Mouse (Mus musculus) gastrocnemius, postnatal 4 days (tissue): ENCODE results near the gene Bmper. TPM values are rescaled to one million over a fixed set of nuclear protein-coding genes. Genes with fewer than 3 reads are reported as not detected.

Experiments
- DNase-seq, 2 experiments: peaks; one replicate each; pipeline ENCODE4 v3.0.0; 2021 to 2022; ENCODE audit warnings: low spot score in 2 of 2, mixed read lengths in 2 of 2
- total RNA-seq, 2 experiments: library from RNA; stranded (reverse); gene quantifications; 2 replicates each; pipeline ENCODE4 v1.2.3; 2021

The Bmper gene
- total RNA-seq, 2 experiments from 2014 or later = 12.3 to 12.9 TPM

- no peak for DNase-seq
These were observed 190.1 kb downstream of the Bmper start for GRCm38 (mm10) chr9:23412956-23413355.

DNA sequence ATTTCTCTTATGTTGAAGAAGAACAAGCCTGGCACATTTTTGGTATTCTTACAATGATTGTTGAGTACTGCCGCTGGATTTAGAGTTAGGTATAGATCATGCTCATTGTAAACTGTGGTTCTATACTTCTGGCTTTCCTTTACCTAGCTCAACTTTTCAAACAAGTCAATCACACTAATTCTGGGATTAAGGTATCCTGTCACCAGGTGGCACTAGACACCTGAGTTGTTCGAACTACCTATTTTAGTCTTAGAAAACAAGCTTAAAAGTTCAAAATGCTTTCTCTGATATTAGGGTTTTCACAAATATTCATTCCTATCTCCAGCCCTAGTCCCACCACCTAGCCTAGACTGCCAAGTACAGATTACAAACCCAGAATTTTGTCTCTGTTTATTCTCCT lies 196.2 kb downstream of the Bmper start:
- DNase-seq = no peak

GRCm38 (mm10) chr9:23423748-23424147 lies 200.9 kb downstream of the Bmper start:
- no peak for DNase-seq

DNA sequence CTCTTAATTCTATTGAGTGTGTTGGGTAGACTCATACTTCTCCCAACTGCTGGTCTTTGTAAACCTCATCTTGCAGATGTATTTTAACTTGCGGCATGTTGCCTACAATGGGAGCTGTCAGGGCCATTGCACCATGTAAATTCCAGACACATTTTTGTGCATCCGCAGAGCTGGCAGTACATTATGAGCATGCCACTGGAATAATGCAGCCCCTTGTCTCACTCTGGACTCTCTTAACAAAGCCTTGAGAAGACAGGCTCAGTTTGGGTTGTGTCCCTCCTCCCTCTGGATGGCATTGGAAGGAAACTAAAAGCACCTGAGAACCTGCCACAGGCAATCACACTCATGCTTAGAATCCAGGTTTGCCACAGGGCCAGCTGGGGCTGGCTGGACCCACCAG lies 209.8 kb downstream of the Bmper start:
- no peak for DNase-seq

GRCm38 (mm10) chr9:23433238-23433637 lies 210.4 kb downstream of the Bmper start:
- DNase-seq = no peak

DNA sequence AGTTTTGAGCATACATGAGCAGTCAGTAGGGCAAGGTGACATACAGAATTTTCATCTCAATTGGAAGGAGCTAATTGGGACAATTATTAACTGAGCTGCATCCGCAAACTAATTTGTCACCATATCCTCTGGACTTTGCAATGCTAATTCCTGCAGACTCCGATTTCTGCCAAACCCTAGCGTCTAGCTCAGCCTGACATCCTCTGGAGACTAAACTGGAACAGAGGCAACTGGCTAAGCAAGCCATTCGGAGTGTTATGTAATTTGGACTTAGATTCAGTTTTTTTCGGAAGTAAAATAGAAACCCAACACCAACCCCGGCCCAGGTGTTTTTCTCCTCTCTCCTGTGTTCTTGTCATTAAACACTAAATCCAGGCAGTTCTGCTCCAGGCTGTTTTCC lies 213.9 kb downstream of the Bmper start:
- DNase-seq = peak in 1 of 2 experiments; percentile 44

DNA sequence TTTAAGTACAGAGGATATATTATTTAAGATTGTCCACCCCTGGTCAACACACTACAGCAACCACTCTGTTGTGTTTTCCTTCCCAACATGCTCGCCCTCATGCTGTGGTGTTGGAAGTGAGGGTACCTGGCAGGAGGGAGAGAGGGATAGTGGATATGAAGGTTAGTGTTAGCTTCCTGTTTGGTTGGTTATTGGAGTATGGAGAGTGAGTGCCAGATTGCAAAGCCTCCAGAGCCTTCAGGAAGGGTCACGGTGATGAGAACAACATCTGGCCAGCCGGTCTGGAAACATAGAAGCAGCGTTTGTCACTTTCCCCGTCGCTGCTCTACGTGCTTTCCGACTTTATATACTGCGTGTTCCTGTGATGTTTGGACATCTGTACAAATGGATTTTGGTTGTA lies 215.8 kb downstream of the Bmper start:
- DNase-seq = no peak

GRCm38 (mm10) chr9:23442168-23442567 lies 219.3 kb downstream of the Bmper start:
- DNase-seq = no peak

DNA sequence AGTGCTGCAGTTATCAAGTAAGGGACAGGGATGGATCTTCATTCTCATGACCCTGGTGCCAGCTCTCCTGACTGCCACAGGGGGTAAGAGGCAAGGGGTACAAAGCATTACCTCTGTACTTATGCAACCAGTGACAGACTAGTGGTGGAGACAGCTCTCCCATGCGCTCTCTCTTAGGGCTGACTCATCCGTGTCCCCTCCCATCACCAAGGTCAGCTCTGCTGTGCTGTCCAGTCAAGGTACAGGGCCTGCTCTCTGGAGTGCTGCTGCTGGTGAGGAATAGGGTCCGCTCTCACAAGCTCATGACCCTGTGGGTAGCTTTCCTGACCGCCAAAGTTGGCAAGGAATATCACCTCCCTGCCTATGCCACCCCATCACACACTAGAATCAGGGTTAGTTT lies 222.1 kb downstream of the Bmper start:
- no peak for DNase-seq

DNA sequence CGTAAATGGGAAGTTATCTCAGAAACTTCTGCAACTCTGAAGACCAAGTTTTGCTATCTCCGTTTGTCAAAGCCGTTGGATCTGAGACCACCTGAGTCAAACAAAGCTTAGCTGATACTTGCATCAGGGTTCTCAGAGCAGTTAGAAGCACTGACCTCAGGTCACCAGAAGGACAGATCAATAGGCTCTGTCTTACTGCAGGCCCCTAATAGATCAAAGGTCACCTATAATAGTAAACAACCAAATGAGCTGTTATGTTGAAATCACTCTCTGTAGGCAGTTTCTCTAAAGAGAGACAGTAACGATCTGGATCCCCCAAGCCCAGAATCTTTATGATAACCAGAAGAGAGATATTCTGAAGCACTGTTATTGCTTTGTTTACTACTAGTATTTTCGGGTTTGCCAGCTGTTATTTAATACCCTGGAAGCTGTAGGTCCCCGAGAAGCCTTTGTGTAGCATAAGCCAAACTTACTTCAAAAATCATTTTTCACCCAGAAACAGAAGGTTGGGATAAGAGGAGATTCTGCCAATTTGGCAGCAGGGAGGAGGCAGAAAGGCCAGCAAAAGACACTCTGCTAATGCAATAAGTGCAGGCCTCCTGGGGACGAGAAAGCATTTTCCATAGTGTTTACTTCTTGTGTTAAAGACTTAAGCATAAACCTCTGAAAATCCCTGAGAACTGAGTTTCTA lies 224.5 kb downstream of the Bmper start:
- DNase-seq = peak in 1 of 2 experiments; percentile 24

- DNase-seq = no peak
These were observed 230.4 kb downstream of the Bmper start for GRCm38 (mm10) chr9:23453309-23453708.

GRCm38 (mm10) chr9:23457186-23457585 lies 234.3 kb downstream of the Bmper start:
- no peak for DNase-seq

DNA sequence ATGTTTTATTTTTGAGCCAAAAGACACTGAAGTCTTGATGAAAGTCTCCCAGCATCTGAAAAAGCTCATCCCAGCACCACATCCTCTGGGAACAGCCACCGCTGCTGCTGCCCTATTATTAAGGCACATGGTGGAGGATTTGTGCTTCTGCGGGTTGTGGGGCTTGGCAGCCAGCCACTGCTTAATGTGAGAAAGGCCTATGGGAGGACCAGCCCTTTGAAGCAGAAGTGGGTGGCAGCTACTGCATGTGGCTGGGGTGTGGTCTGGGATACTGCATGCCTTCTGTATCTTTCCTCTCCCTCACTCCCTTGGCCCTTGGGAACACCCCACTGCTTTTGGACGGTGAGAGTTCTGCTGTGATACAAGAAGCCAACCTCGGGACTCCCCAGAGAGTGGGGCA lies 237.8 kb downstream of the Bmper start:
- no peak for DNase-seq

DNA sequence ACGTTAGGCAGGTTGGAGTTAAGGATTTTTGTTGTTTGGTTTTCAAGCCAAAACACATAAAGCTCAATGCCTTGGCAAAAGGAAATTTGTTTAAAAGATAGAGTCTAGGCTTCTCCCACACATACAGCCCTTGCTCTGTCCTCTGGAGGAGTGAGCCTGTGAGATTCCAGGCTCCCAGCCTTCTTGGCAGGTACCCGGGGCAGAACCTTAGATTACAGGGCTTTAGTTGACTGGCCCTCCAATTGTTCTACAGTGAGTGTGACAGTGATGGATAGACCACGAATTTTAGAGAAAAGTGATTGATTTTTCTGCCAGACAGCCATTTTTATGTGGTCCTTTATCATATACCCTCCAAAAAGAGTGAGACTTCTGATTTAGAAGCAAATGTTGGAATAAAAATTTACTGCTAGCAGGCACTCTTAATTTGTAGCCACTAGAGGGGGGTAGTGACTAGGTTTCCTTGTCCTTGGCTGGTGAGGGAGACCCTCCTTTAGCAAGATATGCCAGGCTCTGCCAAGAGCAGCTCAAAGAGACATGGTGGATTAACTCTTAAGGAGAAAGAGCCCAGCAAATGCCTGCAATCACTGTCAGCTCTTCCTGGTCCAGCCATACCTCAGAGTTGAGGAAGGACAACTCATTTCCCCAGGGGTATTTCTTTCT lies 240.2 kb downstream of the Bmper start:
- DNase-seq = no peak

GRCm38 (mm10) chr9:23464981-23465630 lies 242.2 kb downstream of the Bmper start:
- DNase-seq = no peak

GRCm38 (mm10) chr9:23469886-23470285 lies 247.0 kb downstream of the Bmper start:
- peak in 1 of 2 experiments; percentile 31 for DNase-seq

- no peak for DNase-seq
These were observed 263.0 kb downstream of the Bmper start for GRCm38 (mm10) chr9:23485851-23486250.

GRCm38 (mm10) chr9:23486725-23487378 lies 264.0 kb downstream of the Bmper start:
- DNase-seq = no peak

DNA sequence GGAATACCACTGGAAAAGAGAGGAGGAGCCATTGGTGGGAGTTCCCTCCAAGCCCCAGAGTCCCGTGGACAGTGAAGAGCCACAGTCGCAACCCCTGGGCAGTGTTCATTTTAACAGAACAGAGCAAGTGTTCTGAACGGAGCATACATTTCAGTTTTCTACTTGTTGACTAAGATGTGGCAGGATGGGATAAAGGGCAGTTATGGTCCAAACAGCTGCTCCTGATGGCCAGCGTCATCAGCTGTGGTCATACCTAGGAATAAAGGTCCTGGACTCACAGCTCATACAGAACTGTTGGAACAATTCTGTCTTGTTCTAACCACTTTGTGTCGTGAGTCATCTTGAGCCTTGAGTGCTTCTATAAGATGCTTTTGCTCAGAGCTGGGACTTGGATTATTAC lies 265.4 kb downstream of the Bmper start:
- DNase-seq = no peak

DNA sequence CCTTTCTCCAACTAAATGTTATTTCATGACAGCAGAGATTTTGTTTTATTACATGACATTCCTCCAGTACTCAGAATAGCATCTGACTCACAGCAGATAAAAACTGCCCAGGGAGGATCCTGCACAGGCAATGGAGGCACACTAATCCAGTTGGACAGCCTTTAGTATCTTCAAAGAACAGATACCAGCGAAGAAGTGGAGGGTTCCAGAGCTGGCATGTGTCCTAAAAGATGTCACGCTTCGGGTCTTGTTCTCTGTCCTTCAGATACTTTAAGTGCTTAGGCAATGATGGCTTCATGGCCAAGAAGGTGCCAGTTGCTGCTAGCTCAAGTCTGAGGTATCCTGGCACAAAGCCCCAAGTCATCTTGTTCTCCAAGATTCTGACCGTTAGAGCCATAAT lies 272.5 kb downstream of the Bmper start:
- no peak for DNase-seq

DNA sequence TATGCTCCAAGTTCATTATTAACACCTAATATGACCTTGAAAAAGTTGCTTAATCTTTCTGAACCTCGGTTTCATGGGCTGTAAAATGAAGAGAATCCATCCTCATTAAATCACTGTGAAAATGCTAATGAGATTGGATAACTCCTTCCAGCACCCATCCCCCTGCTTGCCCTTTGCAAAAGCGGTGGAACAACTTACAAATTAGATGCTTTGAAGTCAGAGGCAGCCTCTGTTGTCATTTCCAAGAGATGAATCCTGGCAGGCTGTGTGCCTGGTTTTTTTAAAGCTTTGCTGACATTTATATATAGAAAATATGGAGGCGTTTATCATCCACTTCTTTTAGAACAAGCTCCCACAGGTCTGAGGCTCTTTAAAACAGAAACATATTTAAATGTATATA lies 274.8 kb downstream of the Bmper start:
- no peak for DNase-seq

- DNase-seq = no peak
These were observed 311.0 kb downstream of the Bmper start for GRCm38 (mm10) chr9:23533870-23534269.
